Mouse (Mus musculus) WW6 (cell line): ENCODE measurements around the gene Slc25a45.

Source experiments
- DNase-seq: peaks from one replicate; pipeline ENCODE4 v3.0.0-alpha.2; 2013; ENCODE audit warnings: low read depth, low spot score

Gene Slc25a45

DNA sequence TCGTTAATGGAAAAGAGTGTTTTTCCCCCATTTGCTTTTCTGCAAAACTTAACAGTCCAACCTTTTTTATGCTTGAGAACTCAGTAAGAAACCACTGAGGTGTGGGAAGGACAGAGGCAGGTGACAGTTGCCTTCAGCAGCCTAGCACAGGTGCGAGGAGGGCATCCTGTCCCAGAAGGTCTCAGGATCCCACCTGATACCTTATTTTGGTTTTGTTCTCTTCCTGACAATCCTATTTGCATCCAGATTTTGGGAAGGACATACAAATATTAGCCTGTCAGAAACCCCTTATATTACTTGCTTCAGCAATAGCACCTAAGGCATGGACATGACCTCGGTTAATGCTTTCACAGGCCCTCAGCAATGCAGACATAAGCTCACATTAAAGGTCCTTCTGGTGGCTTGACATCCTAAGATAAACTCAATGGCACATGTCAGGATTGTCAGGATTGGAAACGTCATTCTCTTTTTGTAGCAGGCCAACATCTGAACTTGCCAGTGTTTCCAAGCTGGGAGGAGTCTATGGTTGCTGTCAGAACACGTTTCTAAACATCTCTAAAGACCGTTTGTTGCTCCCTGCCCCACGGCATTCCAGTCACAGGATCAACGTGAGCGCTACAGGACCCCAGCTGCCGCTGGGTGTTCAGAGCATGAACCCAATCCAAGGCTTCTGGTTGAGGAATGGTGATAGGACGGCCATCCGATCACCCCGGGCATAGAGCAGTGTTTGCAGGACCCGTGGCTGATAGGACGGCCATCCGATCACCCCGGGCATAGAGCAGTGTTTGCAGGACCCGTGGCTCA is 37.3 kb upstream of the Slc25a45 start:
- no peak for DNase-seq

DNA sequence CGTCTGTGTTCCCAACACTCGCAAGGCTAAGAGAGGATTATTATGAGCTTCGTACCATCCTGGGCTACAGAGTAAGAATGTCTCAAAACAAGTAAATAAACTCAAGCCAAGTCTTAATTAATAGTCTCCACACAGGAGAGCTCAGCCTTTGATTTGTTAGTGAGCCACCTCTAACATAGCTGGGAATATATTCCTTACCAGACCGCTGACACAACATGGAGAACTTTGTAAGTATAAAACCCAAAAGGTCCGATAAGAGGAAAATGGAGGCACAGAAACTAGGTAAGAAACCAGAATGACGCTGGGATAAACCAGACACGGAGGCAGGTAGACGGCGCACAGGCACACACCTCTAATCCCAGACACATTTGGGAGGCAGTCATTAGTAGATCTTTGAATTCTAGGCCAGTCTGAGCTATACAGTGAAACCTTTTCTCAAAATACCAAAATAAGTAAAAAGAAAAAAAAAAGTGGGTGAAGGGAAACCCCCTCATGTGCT is 36.7 kb upstream of the Slc25a45 start:
- DNase-seq: no peak

DNA sequence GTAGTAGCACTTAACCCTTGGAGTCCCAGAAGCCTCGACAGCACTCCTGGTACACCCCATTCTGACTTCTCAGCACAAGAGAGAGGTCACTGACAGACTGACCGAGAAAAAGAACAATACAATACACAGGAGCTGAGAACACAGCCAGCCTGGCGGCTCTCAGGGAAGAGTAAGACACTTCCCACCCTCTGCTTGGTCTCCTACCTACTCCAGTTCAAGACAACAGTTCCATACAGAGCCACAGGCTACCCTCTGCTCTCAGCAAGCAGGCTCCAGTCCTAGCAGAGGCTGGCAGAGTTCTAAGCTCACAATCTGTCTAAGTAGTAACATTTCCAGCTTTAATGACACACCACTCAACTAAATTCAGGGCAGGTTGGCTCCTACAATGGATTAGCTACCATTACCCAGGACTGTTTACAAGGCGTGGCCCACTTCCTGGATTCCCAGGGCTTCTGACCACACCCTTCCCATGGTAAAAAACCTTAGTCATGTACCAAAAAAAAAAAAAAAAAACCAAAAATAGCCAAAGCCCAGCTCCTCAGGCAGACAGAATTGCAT is 36.1 kb upstream of the Slc25a45 start:
- no peak for DNase-seq

GRCm38 (mm10) chr19:5841999-5842784 is 35.4 kb upstream of the Slc25a45 start:
- no peak for DNase-seq

GRCm38 (mm10) chr19:5842785-5843730 is 34.5 kb upstream of the Slc25a45 start:
- DNase-seq: no peak

GRCm38 (mm10) chr19:5843781-5844691 is 33.6 kb upstream of the Slc25a45 start:
- no peak for DNase-seq

DNA sequence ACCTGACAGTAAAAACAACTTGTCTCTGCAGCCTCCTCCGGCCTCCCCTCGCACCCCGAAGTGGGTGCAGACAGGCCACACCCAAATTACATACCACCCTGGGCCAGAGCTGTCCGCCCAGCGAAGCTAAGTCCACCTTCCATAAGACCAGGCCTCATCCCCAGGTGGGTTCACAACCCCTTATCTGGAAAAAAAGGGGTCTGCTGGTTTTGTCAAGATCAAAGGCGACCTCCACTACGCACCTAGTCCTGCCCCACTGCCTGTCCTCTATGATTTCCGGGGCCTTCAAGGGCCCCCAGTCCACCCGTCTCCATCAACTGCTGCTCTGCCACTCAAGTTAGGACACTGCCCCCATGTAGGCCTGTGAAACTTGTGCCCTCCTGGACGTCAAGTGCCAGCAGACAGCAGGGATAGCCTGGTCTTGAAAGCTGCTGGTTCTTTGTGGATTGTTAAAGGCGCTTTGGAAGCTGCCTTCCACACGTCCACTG is 32.7 kb upstream of the Slc25a45 start:
- DNase-seq: no peak

DNA sequence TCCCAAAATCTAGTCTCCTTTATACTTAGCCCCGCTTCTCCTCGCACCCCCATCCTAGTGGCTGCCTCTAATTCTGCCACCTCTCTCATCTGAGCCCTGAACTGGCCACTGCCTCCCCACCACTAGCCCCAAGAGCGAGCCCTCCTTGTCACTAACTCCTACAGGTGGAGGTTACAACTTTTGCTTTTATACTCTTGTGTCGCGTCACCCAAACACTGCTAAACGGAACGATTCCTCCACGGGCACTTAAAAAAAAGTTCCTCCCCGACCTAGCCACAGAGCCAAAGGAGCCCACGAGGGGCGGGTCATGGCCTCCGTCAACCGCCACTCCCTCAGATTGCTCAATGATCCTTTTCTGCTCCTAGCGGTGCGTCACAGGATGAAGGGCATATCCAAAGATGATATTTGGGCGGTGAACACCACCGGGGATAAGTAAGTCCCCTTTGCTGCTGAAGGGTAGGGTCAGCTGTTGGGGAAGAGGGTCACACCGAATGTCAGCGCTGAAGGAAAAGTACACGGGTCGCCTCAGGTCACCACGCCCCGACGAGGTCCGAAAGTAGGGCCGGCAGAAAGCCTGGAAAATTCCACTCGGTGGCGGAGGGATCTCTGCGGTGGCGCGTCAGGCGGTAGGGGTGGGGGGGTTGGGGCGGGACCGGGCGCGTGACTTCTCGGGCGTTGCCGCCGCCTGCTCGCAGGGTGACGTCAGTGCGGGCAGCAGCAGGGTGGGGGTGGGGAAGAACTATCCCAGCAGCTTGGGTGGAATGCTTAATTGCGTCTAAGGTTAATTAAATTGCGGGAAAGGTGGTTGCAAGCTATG is 32.1 kb upstream of the Slc25a45 start:
- DNase-seq: peak; percentile 91

DNA sequence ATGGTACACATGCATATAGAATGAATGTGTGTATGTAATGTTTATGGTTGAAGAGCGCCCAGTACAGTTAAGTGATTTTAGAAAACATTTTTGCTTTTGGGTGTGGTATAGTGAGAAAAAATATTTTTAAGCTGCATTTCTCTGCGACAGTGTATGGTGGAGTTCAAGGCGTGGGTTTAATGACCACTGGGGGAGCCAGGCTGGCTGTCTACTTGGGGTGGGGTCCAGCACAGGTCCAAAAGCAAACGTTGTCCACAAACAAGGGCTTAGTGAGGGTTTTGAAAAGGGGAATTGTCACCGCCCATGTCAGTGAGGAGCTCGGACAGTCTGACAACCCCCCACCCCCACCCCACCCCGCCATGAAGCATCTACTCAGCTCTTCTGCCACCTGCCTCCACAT is 31.5 kb upstream of the Slc25a45 start:
- DNase-seq: no peak

DNA sequence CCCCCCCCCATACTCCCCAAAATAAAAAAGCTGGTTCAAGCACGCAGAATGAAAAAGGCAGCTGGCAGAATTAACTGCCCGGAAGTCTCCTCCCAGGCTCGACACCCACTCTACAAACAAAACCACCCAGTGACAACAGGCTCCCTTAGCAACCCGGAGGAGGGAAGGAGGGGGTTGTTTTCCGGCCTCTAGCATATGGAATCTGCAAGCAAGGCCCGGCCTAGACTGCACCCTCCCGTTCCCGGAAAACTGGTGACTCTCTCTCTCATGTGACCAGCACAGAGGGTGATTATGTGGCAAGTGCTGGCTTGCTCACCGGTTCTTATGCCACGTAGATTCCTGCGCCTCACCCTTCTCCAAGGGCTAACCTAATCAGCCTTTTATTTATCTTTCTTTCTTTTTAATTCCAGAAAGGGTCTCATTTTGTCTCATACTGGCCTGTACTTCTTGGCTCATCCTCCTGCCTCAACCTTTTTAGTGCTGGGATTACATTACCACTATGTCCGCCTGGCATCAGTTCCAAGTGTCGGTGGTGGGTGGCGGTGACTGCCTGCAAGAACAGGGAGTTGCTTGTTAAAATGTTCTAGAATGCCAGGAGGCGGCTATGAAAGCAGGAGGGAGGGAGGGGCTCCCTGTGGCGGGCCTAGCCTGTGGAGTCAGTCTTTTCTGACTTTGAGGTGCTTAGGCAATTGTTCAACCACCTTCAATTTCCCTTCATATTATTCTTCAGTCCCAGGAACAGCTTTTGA is 30.9 kb upstream of the Slc25a45 start:
- peak; percentile 88 for DNase-seq

GRCm38 (mm10) chr19:5847306-5847796 is 30.3 kb upstream of the Slc25a45 start:
- no peak for DNase-seq

DNA sequence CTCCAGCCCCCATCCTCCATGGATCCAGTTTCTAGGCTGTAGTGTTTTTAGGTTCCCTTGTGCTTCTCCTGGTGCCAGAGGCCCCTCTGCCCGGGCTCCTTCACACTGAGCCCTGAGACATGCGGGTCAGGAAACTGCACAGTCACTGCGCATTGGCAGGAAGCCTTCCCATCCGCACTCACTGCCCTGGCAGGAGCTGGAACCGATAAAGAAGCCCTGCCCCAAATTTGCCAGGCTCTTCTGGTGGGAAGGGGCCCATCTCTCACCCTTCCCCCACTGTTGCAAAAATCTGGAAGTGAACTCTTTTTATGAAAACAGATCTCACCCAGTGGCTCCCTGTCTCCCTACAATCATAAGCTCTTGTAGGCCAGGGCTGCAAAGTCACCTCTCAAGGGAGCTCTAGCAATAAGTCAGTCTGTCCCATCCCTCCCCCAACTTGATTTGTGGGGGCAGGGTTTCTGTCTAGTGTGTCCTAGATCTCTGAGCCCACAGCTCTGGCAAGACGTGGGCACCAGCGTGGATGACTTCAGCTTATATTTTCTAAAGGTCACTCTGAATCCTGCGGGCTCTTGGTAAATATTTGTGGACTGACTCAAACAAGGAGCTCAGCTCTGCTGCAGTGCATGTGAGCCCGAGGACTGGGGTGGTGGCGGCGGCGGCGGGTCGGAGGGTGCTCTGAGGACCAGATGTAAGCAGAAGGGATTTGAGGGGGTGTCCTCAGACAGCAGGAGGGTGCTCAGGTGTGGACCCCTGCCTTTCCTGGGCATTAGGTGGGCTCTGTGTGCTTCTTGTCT is 29.4 kb upstream of the Slc25a45 start:
- no peak for DNase-seq

- no peak for DNase-seq
These were observed 28.6 kb upstream of the Slc25a45 start for GRCm38 (mm10) chr19:5848826-5849672.

DNA sequence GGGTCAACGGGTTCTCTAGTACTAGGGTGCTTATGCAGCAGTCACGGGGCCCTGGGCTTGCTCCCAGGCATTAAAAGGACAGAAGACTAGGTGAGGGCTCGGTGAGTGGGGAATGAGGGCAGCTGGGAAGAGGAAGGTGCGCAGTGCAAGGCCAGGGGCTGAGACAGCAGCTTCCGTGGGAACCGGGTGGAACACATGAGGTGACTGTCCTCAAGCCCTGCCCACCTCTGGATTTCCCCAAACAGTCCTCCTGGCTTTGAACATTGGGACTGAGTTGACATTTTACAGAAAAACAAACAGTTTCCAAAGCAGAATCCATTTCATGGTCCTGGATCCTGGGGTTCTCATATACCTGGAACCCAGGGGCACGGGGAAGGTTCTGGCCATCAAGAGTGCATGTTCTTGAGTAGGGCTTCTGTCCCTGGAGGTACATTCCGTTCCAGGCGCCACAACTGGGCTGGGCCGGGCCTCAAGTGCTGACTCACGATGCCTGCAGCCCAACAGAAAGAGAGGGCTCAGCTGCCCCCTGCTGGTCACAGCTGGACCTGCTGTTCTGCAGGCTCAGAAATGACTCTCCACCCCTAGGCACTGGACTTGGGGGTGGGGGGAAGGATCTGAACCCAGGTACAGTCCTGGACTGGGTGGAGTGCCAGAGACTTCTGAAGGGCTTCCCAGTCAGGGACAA is 27.6 kb upstream of the Slc25a45 start:
- DNase-seq: no peak

DNA sequence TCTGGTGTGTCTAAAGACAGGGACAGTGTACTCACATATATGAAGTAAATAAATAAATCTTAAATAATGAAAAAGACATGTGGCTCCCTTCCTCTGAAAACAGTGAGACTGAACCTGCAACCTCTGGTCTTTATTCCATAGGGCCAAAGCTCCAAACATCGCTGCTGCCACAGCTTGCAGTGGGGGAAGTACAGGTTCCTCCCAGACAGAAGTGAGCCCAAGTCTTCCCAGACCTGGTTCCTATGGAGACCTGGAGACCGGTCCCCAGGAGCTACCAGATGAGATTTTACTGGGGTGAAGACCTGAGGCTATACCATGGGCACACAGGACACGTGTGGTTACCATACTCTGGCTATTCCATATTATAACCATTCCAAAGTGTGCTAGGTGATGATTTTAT is 26.7 kb upstream of the Slc25a45 start:
- DNase-seq: no peak

- DNase-seq: no peak
These were observed 26.1 kb upstream of the Slc25a45 start for GRCm38 (mm10) chr19:5851481-5851971.
